Mouse (Mus musculus) limb, embryonic 10.5 days (tissue): Measurements from ENCODE around the gene Lnx2. TPM values are rescaled to one million over a fixed set of nuclear protein-coding genes. Genes with fewer than 3 reads are reported as not detected.

Experiments used
- DNase-seq: peaks from one replicate; pipeline ENCODE4 v3.0.0-alpha.2; 2017; ENCODE audit warnings: low spot score
- H3K27ac ChIP-seq: fragments of 300-500 bp; sonication (generic); 2 replicates; pipeline ENCODE4 v1.5.1; 2016; ENCODE audit warnings: mild to moderate bottlenecking
- H3K27me3 ChIP-seq: fragments of 300-500 bp; sonication (generic); 2 replicates; pipeline ENCODE4 v1.6.1; 2016; ENCODE audit warnings: low read depth, mild to moderate bottlenecking; ENCODE audit not compliant: poor library complexity, severe bottlenecking
- H3K36me3 ChIP-seq: fragments of 300-500 bp; sonication (generic); 2 replicates; pipeline ENCODE4 v1.6.1; 2016; ENCODE audit warnings: mild to moderate bottlenecking, moderate library complexity
- H3K4me1 ChIP-seq: fragments of 300-500 bp; sonication (generic); 2 replicates; pipeline ENCODE4 v1.6.1; 2016
- H3K4me3 ChIP-seq: fragments of 300-500 bp; sonication (generic); 2 replicates; pipeline ENCODE4 v1.5.1; 2016; ENCODE audit warnings: mild to moderate bottlenecking, moderate library complexity
- H3K9me3 ChIP-seq: fragments of 300-500 bp; sonication (generic); replicated peaks from 2 replicates; pipeline ENCODE4 v1.6.1; 2016; ENCODE audit warnings: mild to moderate bottlenecking
- WGBS: fragments of 180-500 bp; shearing (Covaris S2); methylation state at CpG from one replicate; pipeline ENCODE4 v1.1.7; 2016; 5-methylcytosine and 5-hydroxymethylcytosine counted together
- polyA plus RNA-seq: library from polyadenylated mRNA; unstranded; fragments of >200 nt; fragmentation: Nextera tagmentation; extraction: Ambion mirVana; gene quantifications from 2 replicates; pipeline ENCODE4 v1.2.1, GENCODE M21; 2016

Gene Lnx2
- polyA plus RNA-seq, 1 experiment from 2014 or later: 12.0 TPM

DNA sequence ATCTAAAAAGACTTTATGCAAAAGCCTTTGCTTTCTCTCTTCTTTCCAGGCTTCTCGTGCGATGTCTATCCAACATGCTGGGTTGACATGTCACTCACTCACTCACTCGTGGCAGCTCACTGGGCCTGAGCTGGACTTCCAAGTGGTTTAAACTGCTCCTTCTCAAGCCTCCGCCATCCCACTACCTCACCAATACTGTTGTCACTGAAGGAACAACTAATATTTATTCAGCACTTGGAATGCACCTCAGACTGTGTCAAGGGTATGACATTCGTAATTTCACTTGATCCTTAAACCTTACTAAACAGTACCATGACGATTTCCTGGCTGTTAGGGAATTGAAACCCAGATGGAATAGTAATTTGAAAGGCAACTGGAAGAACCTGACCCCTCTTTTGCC, 2.6 kb downstream of the Lnx2 start:
- peaks cover 3% of the 10 kb centered on the region for H3K36me3 ChIP-seq
- H3K4me1 ChIP-seq: peaks cover 33% of the 10 kb centered on the region
- H3K27me3 ChIP-seq: no peaks in the 10 kb centered on the region
- no peaks in the 10 kb centered on the region for H3K9me3 ChIP-seq
- no peak overlapping the region for H3K4me3 ChIP-seq
- H3K27ac ChIP-seq: no peak overlapping the region
- WGBS: 87% methylated on average over 6 of the region's 6 CpGs
- no peak for DNase-seq

DNA sequence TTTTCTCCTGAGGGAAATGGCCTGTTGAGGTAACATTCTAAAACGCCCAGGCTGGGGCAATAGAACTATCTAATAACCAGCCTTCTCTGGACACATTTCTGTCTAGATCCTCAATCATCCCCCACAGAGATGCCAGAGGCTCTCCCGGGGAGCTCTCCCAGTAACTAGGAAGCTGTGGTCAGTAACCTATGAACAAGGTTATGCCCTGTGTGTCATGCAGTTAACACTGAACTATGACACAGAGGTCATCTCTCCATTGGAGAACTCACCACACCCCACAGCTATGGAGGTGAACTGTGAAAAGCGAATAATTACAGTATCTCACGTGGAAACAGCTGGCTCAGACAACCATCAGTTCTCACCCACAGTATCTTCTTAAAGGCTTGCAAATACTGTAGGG, 4.5 kb downstream of the Lnx2 start:
- peaks cover 19% of the 10 kb centered on the region for H3K4me1 ChIP-seq
- H3K9me3 ChIP-seq: no peaks in the 10 kb centered on the region
- no peaks in the 10 kb centered on the region for H3K27me3 ChIP-seq
- no peak for DNase-seq
- H3K36me3 ChIP-seq: no peaks in the 10 kb centered on the region
- no peak overlapping the region for H3K4me3 ChIP-seq
- no peak overlapping the region for H3K27ac ChIP-seq
- 75% methylated on average over 4 of the region's 4 CpGs for WGBS

DNA sequence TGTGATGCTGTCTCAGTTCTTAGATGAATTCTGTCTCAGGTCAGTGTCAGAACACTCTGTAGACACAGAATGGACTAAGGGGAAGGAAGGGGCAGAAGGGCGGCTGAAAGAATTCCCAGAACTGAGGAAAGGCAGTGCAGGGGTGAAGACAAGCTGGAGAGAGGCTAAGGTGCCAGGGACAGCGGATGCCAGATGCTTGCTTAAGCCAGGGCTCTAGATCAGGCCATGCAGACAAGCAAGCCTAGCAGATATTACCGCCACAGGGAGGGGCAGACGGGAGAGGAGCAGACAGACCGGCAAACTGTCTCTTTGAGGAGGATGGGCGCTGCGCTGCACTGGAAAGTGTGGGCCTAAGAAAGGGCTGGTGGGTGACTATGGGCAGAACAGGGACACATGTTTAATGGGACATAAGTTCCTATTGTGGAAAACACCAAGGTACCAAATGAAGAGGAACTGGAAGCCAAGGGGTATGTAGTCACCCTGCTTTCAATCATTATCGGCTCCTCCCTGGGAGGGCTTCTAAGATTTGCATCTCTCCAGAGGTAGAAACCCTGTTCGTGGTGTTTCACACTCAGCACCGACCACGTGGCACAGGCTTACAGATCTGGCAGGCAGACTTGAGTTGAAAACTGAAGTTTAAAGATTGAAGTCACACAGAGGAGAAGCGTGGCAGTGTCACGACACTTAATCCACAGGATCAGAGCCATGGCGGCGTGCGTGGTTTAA, 5.4 kb downstream of the Lnx2 start:
- H3K36me3 ChIP-seq: no peaks in the 10 kb centered on the region
- H3K27ac ChIP-seq: no peak overlapping the region
- H3K4me3 ChIP-seq: no peak overlapping the region
- H3K9me3 ChIP-seq: no peaks in the 10 kb centered on the region
- no peaks in the 10 kb centered on the region for H3K27me3 ChIP-seq
- H3K4me1 ChIP-seq: peaks cover 14% of the 10 kb centered on the region
- DNase-seq: no peak
- WGBS: 74% methylated on average over 16 of the region's 16 CpGs

DNA sequence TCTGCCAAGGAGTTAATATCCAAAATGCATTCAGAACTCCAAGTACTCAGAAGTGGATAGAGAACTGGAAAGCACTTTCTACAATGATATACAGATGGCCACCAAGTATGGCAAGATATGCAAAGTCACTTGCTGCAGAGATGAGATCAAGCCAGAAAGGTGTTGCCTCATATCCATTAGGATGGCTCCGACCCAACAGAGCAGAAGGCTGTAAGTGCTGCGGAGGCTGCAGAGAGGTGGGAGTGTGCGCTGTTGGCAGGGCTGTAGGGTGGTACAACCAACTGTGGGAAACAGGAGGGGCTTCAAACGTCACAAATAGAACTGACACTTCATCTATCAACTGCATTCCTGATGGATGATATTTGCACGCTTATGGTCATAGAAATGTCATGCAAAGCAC, 7.5 kb downstream of the Lnx2 start:
- H3K4me3 ChIP-seq: no peak overlapping the region
- H3K36me3 ChIP-seq: no peaks in the 10 kb centered on the region
- H3K27ac ChIP-seq: no peak overlapping the region
- no peaks in the 10 kb centered on the region for H3K27me3 ChIP-seq
- no peaks in the 10 kb centered on the region for H3K9me3 ChIP-seq
- 0 out of 2 replicates have a peak, but pooled peaks cover 2% of the 10 kb centered on the region for H3K4me1 ChIP-seq
- DNase-seq: no peak
- WGBS: 86% methylated on average over 5 of the region's 5 CpGs

DNA sequence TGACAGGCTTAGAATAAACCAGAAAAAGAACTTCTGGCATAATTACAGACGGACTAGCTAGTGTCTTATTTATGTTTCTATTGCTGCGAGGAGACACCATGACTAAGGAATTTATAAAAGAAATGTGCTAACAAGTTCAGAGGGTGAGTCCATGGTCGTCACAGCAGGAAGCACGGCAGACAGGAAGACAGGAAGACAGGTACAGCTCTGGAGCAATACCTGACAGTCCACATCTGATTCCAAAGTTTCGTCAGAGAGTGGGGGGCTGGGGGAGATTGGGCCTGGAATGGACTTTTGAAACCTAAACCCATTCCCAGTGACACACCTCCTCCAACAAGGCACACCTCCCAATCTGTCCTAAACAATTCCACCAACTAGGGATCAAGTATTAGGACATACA, 9.4 kb downstream of the Lnx2 start:
- Histone ChIP-seq H3K4me1 (0 out of 2 replicates have a peak, but pooled peaks cover 2% of the 10 kb centered on the region), H3K36me3 (no peaks in the 10 kb centered on the region), H3K27ac (no peak overlapping the region), H3K27me3 (no peaks in the 10 kb centered on the region), H3K4me3 (no peak overlapping the region), H3K9me3 (no peaks in the 10 kb centered on the region)
- 81% methylated on average over 5 of the region's 5 CpGs for WGBS
- DNase-seq: no peak

DNA sequence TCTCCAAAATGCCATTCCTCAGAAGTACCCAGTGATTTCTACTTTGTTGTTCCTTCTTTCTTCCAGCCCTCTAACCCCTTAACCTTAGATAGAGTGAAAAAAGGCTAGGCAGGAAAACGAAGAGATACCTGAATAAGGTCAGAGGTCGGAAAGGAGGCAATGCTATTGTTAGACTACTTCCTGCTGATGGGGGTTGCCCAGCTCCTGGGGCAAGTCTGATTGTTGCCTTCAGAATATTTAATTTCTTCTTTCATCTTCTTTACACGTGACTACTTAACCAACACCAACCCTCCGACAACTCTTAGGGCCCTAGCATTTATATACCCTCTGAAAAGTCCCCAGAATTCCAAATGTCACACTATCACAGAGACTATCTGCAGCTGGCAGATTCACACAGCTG, 10.3 kb downstream of the Lnx2 start:
- no peaks in the 10 kb centered on the region for H3K36me3 ChIP-seq
- H3K9me3 ChIP-seq: no peaks in the 10 kb centered on the region
- WGBS: 73% methylated on average over 4 of the region's 4 CpGs
- no peak overlapping the region for H3K27ac ChIP-seq
- DNase-seq: no peak
- H3K4me3 ChIP-seq: no peak overlapping the region
- 0 out of 2 replicates have a peak, but pooled peaks cover 2% of the 10 kb centered on the region for H3K4me1 ChIP-seq
- H3K27me3 ChIP-seq: no peaks in the 10 kb centered on the region

DNA sequence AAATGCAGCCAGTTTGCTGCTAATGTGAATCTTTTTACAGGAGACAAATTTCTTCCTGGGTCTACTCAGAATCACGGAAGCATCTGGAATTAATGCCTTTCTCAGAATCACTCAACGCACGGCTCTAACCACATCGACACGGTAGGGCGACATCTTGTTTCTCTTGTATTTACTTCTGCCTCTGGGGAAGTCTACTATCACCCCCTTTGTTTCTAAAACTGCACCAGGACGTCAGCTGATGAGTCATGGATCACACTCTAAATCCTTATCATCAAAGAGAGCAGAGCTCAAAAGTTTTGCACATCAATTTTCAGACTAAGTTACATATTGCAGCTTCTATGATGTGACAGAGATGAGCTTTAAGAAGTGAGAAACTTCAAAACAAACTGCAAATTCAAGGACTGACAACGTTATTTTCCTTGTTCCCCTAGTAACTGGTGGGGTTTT, 13.1 kb downstream of the Lnx2 start:
- Histone ChIP-seq H3K4me3 (no peak overlapping the region), H3K27ac (no peak overlapping the region), H3K9me3 (no peaks in the 10 kb centered on the region), H3K36me3 (no peaks in the 10 kb centered on the region), H3K4me1 (no peaks in the 10 kb centered on the region), H3K27me3 (no peaks in the 10 kb centered on the region)
- DNase-seq: no peak
- WGBS: 81% methylated on average over 8 of the region's 8 CpGs

DNA sequence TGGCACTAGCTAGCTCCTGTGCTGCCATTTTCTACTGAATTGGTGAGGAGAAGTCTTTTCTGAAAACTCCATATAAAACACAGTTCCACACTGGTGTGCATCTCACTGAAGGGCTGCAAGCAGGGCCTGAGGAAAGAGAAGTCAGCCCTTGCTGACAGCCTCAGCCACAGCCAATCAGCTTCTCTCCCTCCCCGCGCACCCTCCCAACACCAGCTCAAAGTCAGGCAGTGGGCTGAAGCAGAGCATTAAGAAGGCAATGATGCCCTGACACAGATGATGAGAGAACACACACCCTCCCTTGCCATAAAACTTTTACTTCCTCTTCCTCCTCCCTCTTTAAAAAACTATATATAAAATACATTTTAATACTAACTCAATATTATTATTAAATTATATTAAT, 16.4 kb downstream of the Lnx2 start:
- no peaks in the 10 kb centered on the region for H3K36me3 ChIP-seq
- H3K27ac ChIP-seq: no peak overlapping the region
- no peaks in the 10 kb centered on the region for H3K4me1 ChIP-seq
- DNase-seq: no peak
- 76% methylated on average over 2 of the region's 2 CpGs for WGBS
- no peak overlapping the region for H3K4me3 ChIP-seq
- no peaks in the 10 kb centered on the region for H3K9me3 ChIP-seq
- no peaks in the 10 kb centered on the region for H3K27me3 ChIP-seq

DNA sequence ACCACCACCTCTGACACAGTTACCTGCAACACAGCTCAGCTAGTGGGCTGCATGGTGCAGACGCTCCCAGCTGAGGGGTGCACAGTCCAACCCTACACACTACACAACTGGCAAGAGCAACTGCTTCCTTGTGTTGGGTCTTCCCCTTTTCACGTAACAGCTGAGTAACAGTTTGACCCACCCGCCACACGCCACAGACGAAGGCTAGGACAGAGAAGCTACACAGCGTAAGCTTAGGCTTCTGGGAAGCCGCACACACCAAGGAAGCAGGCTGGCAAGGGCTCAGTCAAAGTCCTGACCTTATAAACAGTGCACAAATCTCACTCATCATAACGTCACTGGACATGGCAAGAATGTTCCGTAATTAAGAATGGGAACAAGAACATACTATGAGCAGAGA, 17.1 kb downstream of the Lnx2 start:
- 94% methylated on average over 9 of the region's 9 CpGs for WGBS
- Histone ChIP-seq H3K4me3 (no peak overlapping the region), H3K9me3 (no peaks in the 10 kb centered on the region), H3K27me3 (no peaks in the 10 kb centered on the region), H3K36me3 (no peaks in the 10 kb centered on the region), H3K4me1 (no peaks in the 10 kb centered on the region), H3K27ac (no peak overlapping the region)
- DNase-seq: no peak

DNA sequence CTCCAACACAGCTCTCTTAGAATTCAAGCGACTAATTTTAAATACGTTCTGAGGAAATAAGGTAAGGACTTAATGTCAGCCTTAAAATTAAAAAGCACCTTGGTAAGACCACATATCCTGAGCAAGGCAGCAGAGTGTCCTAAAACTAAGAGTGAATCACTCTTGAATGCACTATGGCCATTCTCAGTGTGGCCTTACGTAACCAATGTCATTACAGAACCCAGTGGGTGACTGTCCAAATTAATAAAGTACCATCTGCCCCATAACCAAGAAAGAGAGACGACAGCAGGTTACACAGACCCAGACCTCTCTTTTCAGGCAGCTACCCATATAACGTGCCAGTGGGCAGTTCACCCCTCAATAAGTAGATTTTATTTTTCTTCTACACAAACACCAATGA, 17.7 kb downstream of the Lnx2 start:
- no peak overlapping the region for H3K4me3 ChIP-seq
- H3K36me3 ChIP-seq: no peaks in the 10 kb centered on the region
- H3K4me1 ChIP-seq: no peaks in the 10 kb centered on the region
- H3K27ac ChIP-seq: no peak overlapping the region
- H3K27me3 ChIP-seq: no peaks in the 10 kb centered on the region
- DNase-seq: no peak
- 94% methylated on average over 5 of the region's 5 CpGs for WGBS
- no peaks in the 10 kb centered on the region for H3K9me3 ChIP-seq

DNA sequence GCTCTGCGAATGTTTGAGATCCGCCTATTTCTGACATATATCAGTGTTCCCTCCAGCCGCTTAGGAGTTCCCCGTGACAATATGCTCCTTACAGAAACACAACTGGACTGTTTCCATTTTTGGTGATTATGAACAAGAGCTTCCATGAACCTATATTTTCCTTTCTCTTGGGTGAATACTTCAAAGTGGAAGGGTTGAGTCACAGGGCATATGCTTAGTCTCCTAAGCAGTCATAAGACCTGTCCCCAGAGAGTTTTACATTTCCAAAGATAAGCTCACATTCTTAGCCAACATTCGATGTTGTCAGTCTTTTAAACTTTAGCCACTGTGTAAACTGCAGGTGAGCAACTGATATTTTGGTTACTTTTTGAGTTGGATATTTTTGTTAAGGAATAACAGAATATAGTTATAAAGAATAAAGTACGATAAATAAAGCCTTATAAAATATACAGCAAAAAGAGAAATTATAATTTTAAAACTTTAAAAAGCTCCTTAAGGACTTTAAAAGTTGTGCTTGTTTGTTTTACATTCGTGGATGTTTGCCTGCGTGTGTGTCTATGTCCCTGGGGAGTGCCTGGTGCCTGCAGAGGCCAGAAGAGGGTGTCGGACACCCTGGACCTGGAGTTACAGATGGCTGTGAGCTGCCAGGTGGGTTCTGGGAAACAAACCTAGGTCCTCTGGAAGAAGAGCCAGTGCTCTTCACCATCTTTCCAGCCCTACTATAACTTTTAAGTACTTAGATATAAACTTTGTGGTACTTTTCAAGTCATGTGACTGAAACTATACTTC, 18.6 kb downstream of the Lnx2 start:
- no peak for DNase-seq
- Histone ChIP-seq H3K27me3 (no peaks in the 10 kb centered on the region), H3K4me3 (no peak overlapping the region), H3K4me1 (no peaks in the 10 kb centered on the region), H3K36me3 (no peaks in the 10 kb centered on the region), H3K9me3 (no peaks in the 10 kb centered on the region), H3K27ac (no peak overlapping the region)
- 88% methylated on average over 9 of the region's 9 CpGs for WGBS

DNA sequence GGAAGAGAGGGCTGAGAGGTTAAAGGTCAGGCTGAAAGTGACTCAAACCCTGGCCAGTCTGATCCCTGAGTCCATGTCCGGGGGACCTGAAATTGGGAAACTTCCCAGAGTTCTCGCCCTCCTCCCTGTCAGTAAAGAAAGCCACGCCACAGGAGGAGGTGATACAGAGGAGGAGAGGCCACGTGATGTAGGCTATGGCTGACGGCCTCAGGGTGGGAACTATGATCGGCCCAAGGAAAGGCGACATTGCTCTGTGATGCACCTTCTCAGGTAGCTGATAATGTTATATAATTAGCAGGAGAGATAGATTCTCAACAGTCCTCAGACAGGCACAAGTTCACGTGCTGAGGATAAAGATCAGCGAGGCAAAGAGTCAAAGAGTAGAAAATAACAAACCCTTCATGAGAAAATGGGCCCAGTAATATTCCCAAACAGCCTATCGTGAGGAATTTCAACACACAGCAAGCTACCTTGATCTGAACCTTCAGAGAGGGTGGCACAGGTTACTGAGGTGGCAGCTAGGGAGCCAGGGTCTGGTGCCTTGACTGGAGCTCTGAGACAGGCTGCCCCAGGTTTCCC, 19.6 kb downstream of the Lnx2 start:
- H3K27ac ChIP-seq: no peak overlapping the region
- H3K4me1 ChIP-seq: no peaks in the 10 kb centered on the region
- H3K36me3 ChIP-seq: no peaks in the 10 kb centered on the region
- WGBS: 86% methylated on average over 10 of the region's 10 CpGs
- no peak overlapping the region for H3K4me3 ChIP-seq
- DNase-seq: no peak
- H3K27me3 ChIP-seq: no peaks in the 10 kb centered on the region
- H3K9me3 ChIP-seq: no peaks in the 10 kb centered on the region

DNA sequence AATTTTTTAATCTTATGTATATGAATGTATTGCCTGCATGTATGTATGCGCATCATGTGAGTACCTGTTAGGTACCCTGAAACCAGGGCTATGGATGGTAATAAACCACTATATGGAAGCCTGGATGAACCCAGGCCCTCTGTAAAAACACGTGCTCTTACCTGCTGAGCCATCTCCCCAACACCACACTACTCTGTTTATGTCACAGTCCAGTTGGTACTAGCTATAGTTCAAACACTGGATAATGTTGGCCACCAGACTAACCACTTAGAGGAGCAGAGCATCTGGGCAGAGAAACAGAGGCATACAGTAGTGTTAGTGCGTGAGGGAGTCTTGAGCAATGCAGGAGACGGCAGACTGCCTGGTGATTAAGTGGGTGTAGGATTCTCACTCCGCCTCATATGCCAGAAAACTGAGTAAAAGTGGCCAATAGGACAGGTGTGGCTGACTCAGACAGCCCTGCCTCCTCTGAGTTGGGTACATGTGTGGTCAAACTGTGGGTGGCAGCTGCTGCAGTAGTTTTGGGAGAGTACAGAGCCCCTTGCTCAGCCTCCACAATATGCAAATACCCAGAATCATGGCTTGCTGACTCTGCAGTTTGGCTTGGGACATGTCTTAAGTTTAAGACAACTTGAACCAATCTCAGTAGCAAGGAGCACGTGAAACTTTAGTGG, 20.7 kb downstream of the Lnx2 start:
- Histone ChIP-seq H3K9me3 (no peaks in the 10 kb centered on the region), H3K27me3 (no peaks in the 10 kb centered on the region), H3K4me1 (0 out of 2 replicates have a peak, but pooled peaks cover 11% of the 10 kb centered on the region), H3K4me3 (no peak overlapping the region), H3K27ac (no peak overlapping the region), H3K36me3 (no peaks in the 10 kb centered on the region)
- DNase-seq: no peak
- 85% methylated on average over 6 of the region's 6 CpGs for WGBS
